Mouse (Mus musculus) erythroblast, embryonic 14.5 days (primary cell): Measurements from ENCODE around the gene Fbxl18.

Experiments
- GATA1 ChIP-seq: IDR thresholded peaks from 2 replicates; pipeline ENCODE4 v1.6.1; 2012; ENCODE audit warnings: low read length, inconsistent platforms, mixed read lengths
- TAL1 ChIP-seq: IDR thresholded peaks from 3 replicates; pipeline ENCODE4 v1.6.1; 2012; ENCODE audit warnings: low read length, inconsistent platforms, mixed read lengths

DNA sequence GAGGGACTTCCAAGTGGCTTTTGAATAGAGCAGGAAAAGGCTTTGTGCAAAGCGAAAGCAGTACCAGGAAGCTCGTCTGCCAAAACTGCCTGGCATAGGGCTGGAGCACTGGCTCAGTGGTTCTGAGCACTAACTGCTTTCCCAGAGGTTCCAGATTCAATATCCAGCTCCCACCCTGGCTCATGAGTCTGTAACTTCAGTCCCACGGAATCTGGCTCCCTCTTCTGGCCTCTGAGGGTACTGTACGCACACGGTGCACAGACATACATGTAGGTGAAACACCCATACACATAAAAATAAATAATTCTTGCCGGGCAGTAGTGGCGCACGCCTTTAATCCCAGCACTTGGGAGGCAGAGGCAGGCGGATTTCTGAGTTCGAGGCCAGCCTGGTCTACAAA is 40.3 kb downstream of the Fbxl18 start:
- TF ChIP-seq GATA1: no peak
- no peak for TF ChIP-seq TAL1
